Mouse (Mus musculus): ENCODE measurements around the gene 2310022B05Rik. TPM values are rescaled to one million over a fixed set of nuclear protein-coding genes. Genes with fewer than 3 reads are reported as not detected.

The 2310022B05Rik gene
- polyA plus RNA-seq, 1 experiment from 2014 or later = 4.1 TPM

DNA sequence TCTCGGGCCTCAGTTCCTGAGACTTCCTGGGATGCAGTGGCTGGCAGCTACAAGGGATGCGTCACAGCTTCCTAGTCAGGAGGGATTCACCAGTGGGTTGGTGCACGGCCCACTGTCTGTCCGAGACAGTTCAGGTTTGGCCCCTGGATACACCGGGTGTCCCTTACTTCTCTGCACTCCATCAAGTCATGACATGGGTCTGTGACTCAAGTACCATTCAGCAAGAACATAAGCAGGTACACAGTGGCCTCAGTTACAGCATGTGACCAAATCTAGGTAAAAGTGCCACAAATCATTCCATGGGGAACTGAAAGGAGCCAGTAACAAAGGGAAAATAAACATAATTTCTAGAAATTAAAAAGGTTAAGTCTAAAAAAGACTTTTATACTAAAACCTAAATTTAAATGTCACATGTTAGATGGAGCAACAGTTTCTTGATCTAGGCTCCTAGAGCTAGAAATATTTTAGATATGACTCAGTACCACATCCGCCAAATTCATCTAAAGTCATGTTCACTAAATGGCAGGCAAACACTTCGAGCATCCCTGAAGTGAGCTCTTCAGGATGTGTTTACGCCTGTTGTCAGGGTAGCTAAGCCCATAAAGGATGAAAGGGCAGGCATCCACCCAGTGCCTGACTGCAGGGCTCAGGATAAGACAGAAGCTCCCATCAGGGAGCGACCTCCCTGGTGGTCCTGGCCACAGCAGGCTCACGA lies 18.1 kb upstream of the 2310022B05Rik start:
- no peak overlapping the region for H3K9ac ChIP-seq (replicated peaks)
- DNase-seq = no peak
- TF ChIP-seq EP300 (IDR thresholded peaks at IDR 0.05; ENCODE audit: low read depth) = no peak
- no peak for TF ChIP-seq CTCF (IDR thresholded peaks at IDR 0.05; ENCODE audit: low read depth)
- no peak overlapping the region for H3K4me2 ChIP-seq (ENCODE audit: low read depth, low read length)
- peaks cover 36% of the 10 kb centered on the region for H3K36me3 ChIP-seq (replicated peaks; ENCODE audit: insufficient read depth, low read length)
- H3K27ac ChIP-seq (ENCODE audit: low read depth) = no peak overlapping the region
- no peak for ATAC-seq
- H3K4me3 ChIP-seq (ENCODE audit: low read depth, low read length) = no peak overlapping the region
- no peaks in the 10 kb centered on the region for H3K4me1 ChIP-seq (ENCODE audit: insufficient read depth)
- H3K9me3 ChIP-seq (ENCODE audit: low read length) = no peaks in the 10 kb centered on the region
- H3K27me3 ChIP-seq (ENCODE audit: insufficient read depth, low read length) = no peaks in the 10 kb centered on the region
- 87% methylated on average over 10 of the region's 10 CpGs for WGBS (ENCODE audit: insufficient replicate concordance)

DNA sequence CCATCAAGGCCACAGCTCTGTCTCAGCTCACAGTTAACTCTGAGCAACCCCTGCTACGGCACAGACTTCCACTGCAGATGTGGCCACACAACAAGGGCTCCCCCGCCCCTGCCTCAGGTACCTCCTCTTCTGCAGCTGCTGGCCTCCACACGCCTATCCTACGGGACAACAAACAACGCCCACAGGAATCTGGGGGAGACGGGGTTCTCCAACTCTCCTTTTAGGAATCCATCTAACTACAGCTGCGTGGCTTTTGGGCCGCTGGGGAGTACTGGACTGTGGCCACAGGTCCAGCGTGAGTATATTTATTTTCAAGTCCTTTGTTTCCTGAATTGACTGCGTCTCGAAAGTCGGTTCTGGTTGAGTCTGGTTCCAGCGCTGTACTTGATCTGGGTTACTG lies 15.1 kb upstream of the 2310022B05Rik start:
- no peak overlapping the region for H3K4me2 ChIP-seq (ENCODE audit: low read depth, low read length)
- ATAC-seq = no peak
- 87% methylated on average over 13 of the region's 13 CpGs for WGBS (ENCODE audit: insufficient replicate concordance)

DNA sequence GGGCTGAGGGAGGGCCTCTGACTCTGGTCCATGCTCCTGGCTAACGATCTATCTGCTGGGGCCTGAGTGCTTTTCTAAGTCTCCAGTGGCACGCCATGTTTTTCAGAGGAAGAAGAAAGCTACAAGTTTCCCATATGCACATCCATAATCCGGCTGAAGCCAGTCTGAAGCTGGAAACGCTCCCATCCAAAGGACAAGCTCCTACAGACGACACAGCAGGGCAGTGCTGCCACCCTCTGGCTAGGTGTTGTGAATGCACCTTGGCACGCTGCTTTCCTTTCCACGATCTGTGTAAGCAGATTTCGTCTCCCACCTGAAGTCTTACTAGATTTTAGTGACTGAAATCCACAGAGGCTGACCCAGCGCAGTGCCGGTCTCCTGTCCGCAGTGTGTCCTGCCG lies 14.3 kb upstream of the 2310022B05Rik start:
- H3K4me1 ChIP-seq (ENCODE audit: insufficient read depth) = no peaks in the 10 kb centered on the region
- TF ChIP-seq EP300 (IDR thresholded peaks at IDR 0.05; ENCODE audit: low read depth) = no peak
- peak; percentile 96 for TF ChIP-seq CTCF (IDR thresholded peaks at IDR 0.05; ENCODE audit: low read depth)
- H3K36me3 ChIP-seq (replicated peaks; ENCODE audit: insufficient read depth, low read length) = peaks cover 26% of the 10 kb centered on the region
- no peak overlapping the region for H3K27ac ChIP-seq (ENCODE audit: low read depth)
- H3K4me3 ChIP-seq (ENCODE audit: low read depth, low read length) = no peak overlapping the region
- no peak overlapping the region for H3K4me2 ChIP-seq (ENCODE audit: low read depth, low read length)
- ATAC-seq (peak; percentile 56), DNase-seq (peak; percentile 76)
- H3K9ac ChIP-seq (replicated peaks) = no peak overlapping the region
- 63% methylated on average over 12 of the region's 12 CpGs for WGBS (ENCODE audit: insufficient replicate concordance)
- no peaks in the 10 kb centered on the region for H3K9me3 ChIP-seq (ENCODE audit: low read length)
- H3K27me3 ChIP-seq (ENCODE audit: insufficient read depth, low read length) = no peaks in the 10 kb centered on the region

More for the DNA sequence above, 15.1 kb upstream of the 2310022B05Rik start:
- Histone ChIP-seq H3K4me1 (ENCODE audit: insufficient read depth) (no peaks in the 10 kb centered on the region), H3K9ac (replicated peaks) (no peak overlapping the region), H3K4me3 (ENCODE audit: low read depth, low read length) (no peak overlapping the region), H3K9me3 (ENCODE audit: low read length) (no peaks in the 10 kb centered on the region), H3K27ac (ENCODE audit: low read depth) (no peak overlapping the region), H3K27me3 (ENCODE audit: insufficient read depth, low read length) (no peaks in the 10 kb centered on the region), H3K36me3 (replicated peaks; ENCODE audit: insufficient read depth, low read length) (peaks cover 26% of the 10 kb centered on the region)
- TF ChIP-seq EP300 (IDR thresholded peaks at IDR 0.05; ENCODE audit: low read depth) = no peak
- TF ChIP-seq CTCF (IDR thresholded peaks at IDR 0.05; ENCODE audit: low read depth) = no peak
- DNase-seq = no peak

DNA sequence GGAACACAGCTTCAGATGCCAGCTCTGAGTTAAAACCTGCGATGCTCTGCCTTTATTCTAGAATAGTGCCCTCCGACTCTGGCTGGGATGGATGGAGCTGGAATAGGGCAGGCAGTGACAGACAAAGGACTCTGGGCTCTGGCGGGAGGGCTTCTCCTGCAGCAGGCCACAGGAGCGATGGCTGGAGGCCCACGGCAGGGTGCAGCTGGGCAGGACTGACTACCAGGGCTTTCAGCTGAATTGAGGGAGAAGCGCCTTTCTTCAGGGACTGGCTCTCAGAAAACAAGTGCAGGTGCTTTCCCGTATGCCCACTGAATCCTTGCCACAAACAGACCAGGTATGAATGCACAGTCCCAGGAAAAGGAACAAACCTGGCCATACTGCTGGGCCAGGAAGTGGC lies 13.9 kb upstream of the 2310022B05Rik start:
- H3K4me3 ChIP-seq (ENCODE audit: low read depth, low read length) = no peak overlapping the region
- DNase-seq (no peak), ATAC-seq (no peak)
- 90% methylated on average over 7 of the region's 7 CpGs for WGBS (ENCODE audit: insufficient replicate concordance)
- H3K4me2 ChIP-seq (ENCODE audit: low read depth, low read length) = no peak overlapping the region
- H3K36me3 ChIP-seq (replicated peaks; ENCODE audit: insufficient read depth, low read length) = peaks cover 26% of the 10 kb centered on the region
- H3K9me3 ChIP-seq (ENCODE audit: low read length) = no peaks in the 10 kb centered on the region
- no peaks in the 10 kb centered on the region for H3K4me1 ChIP-seq (ENCODE audit: insufficient read depth)
- H3K9ac ChIP-seq (replicated peaks) = no peak overlapping the region
- TF ChIP-seq EP300 (IDR thresholded peaks at IDR 0.05; ENCODE audit: low read depth) (no peak), CTCF (IDR thresholded peaks at IDR 0.05; ENCODE audit: low read depth) (no peak)
- H3K27ac ChIP-seq (ENCODE audit: low read depth) = no peak overlapping the region
- H3K27me3 ChIP-seq (ENCODE audit: insufficient read depth, low read length) = no peaks in the 10 kb centered on the region

DNA sequence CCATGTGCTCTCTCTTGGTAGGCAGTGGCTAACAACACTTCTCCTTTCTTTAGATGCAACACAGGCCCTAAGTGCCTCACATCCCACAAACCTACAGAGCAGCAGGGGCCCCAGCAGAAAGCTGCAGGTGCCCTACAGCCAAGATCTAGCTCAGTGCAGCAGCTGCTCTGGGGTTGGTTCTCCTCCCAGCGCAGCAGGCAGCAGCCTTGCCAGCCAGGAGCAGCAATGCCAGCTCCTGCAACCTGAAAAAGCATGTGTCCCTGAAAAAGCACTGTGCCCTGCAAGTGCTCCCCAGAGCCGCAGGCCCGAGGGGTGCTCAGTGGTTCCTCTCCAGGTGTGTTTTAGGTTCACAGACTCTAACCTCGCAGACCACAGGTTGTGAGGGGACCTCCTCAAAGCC lies 13.5 kb upstream of the 2310022B05Rik start:
- H3K4me2 ChIP-seq (ENCODE audit: low read depth, low read length) = no peak overlapping the region
- ATAC-seq = no peak
- TF ChIP-seq CTCF (IDR thresholded peaks at IDR 0.05; ENCODE audit: low read depth) (no peak), EP300 (IDR thresholded peaks at IDR 0.05; ENCODE audit: low read depth) (no peak)
- peaks cover 24% of the 10 kb centered on the region for H3K36me3 ChIP-seq (replicated peaks; ENCODE audit: insufficient read depth, low read length)
- 81% methylated on average over 4 of the region's 4 CpGs for WGBS (ENCODE audit: insufficient replicate concordance)
- no peak overlapping the region for H3K4me3 ChIP-seq (ENCODE audit: low read depth, low read length)
- H3K9me3 ChIP-seq (ENCODE audit: low read length) = no peaks in the 10 kb centered on the region
- no peaks in the 10 kb centered on the region for H3K27me3 ChIP-seq (ENCODE audit: insufficient read depth, low read length)
- no peak for DNase-seq
- H3K27ac ChIP-seq (ENCODE audit: low read depth) = no peak overlapping the region
- H3K9ac ChIP-seq (replicated peaks) = no peak overlapping the region
- no peaks in the 10 kb centered on the region for H3K4me1 ChIP-seq (ENCODE audit: insufficient read depth)

DNA sequence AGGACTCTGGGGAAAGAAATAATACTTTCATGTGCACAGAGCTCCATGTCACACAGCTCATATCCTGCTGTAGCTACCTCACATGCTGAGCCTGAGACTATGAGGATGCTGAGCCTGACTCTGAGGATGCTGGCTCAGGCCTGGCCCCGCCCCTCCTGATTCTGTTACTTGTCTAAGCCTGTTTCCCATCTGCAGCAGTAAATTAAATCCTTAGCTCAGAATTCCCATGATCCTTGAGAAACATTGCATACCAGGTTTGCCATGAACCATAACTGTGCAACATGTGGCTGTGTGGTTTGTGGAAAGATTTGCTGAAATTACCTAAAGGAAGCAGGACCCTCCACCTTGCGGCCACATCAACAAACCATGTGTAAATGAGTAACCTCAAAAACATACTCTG lies 9.2 kb upstream of the 2310022B05Rik start:
- H3K9ac ChIP-seq (replicated peaks) = no peak overlapping the region
- no peaks in the 10 kb centered on the region for H3K27me3 ChIP-seq (ENCODE audit: insufficient read depth, low read length)
- no peak overlapping the region for H3K4me3 ChIP-seq (ENCODE audit: low read depth, low read length)
- H3K36me3 ChIP-seq (replicated peaks; ENCODE audit: insufficient read depth, low read length) = peaks cover 7% of the 10 kb centered on the region; the same call in 1 of the 2 replicates
- DNase-seq (no peak), ATAC-seq (no peak)
- no peaks in the 10 kb centered on the region for H3K4me1 ChIP-seq (ENCODE audit: insufficient read depth)
- TF ChIP-seq EP300 (IDR thresholded peaks at IDR 0.05; ENCODE audit: low read depth) = no peak
- TF ChIP-seq CTCF (IDR thresholded peaks at IDR 0.05; ENCODE audit: low read depth) = no peak
- no peak overlapping the region for H3K4me2 ChIP-seq (ENCODE audit: low read depth, low read length)
- 89% methylated on average over 2 of the region's 2 CpGs for WGBS (ENCODE audit: insufficient replicate concordance)
- no peak overlapping the region for H3K27ac ChIP-seq (ENCODE audit: low read depth)
- H3K9me3 ChIP-seq (ENCODE audit: low read length) = no peaks in the 10 kb centered on the region

Measured in liver, postnatal 0 days (tissue).